Mouse (Mus musculus): ENCODE results near the gene Nrg3. TPM values are rescaled to one million over a fixed set of nuclear protein-coding genes. Genes with fewer than 3 reads are reported as not detected.

Gene Nrg3
- polyA plus RNA-seq, 1 experiment, result not detected

- H3K4me3 ChIP-seq (ENCODE audit: insufficient read depth, low read length), result no peak overlapping the region
- H3K27ac ChIP-seq (ENCODE audit: insufficient read depth, low read depth, low read length), result no peak overlapping the region
- TF ChIP-seq CTCF (IDR thresholded peaks at IDR 0.05; ENCODE audit: low read depth, low read length), result no peak
- TF ChIP-seq POLR2A (IDR thresholded peaks at IDR 0.05; ENCODE audit: borderline replicate concordance, low read depth, low read length), result no peak
- no peaks in the 10 kb centered on the region for H3K4me1 ChIP-seq (ENCODE audit: control insufficient read depth, insufficient read depth, low read length)
Measured at GRCm38 (mm10) chr14:38594297-38594696, 878.6 kb downstream of the Nrg3 start.

DNA sequence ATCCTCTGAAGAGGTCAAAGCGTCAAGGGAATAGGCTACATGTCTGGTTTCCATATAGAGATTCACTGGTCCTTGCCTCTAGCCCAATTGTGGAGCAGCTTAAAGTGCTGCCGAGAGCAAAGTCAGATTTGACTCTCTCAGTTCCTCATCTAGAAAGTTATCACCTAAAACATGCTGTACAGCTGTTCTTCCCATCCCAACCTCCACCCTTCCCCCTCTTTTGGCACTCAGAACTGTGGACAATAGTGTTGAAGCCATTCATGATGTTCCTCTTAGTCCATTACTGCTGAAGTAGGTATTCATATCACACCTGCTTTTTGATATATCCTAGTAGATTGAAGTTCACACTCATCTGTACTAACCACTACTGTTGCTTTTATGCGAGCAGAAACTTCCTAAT lies 896.1 kb downstream of the Nrg3 start:
- Histone ChIP-seq H3K4me1 (ENCODE audit: control insufficient read depth, insufficient read depth, low read length) (no peaks in the 10 kb centered on the region), H3K27ac (ENCODE audit: insufficient read depth, low read depth, low read length) (no peak overlapping the region), H3K4me3 (ENCODE audit: insufficient read depth, low read length) (no peak overlapping the region)
- no peak for TF ChIP-seq POLR2A (IDR thresholded peaks at IDR 0.05; ENCODE audit: borderline replicate concordance, low read depth, low read length)
- no peak for TF ChIP-seq CTCF (IDR thresholded peaks at IDR 0.05; ENCODE audit: low read depth, low read length)

GRCm38 (mm10) chr14:38568184-38568583 lies 904.7 kb downstream of the Nrg3 start:
- Histone ChIP-seq H3K4me1 (ENCODE audit: control insufficient read depth, insufficient read depth, low read length) (no peaks in the 10 kb centered on the region), H3K4me3 (ENCODE audit: insufficient read depth, low read length) (no peak overlapping the region), H3K27ac (ENCODE audit: insufficient read depth, low read depth, low read length) (no peak overlapping the region)
- TF ChIP-seq POLR2A (IDR thresholded peaks at IDR 0.05; ENCODE audit: borderline replicate concordance, low read depth, low read length), result no peak
- no peak for TF ChIP-seq CTCF (IDR thresholded peaks at IDR 0.05; ENCODE audit: low read depth, low read length)

DNA sequence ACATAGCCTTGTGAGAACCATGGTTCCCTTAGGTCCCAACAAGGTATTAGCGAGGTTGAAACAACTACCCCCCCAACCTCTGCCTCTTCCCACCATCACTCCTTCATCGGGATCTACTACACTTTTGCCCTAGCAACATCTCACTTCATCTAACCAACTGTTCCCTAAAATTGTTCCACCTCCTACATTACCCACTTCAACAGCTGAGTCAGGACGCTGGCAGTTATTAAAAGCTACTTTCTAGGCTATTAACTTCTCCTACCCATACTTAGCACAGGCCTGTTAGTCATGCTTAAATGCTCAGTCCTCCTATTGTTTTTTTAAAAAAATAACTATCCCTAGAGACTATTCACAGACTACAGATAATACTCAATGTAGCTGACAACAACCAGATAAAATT lies 906.7 kb downstream of the Nrg3 start:
- TF ChIP-seq CTCF (IDR thresholded peaks at IDR 0.05; ENCODE audit: low read depth, low read length) (no peak), POLR2A (IDR thresholded peaks at IDR 0.05; ENCODE audit: borderline replicate concordance, low read depth, low read length) (no peak)

DNA sequence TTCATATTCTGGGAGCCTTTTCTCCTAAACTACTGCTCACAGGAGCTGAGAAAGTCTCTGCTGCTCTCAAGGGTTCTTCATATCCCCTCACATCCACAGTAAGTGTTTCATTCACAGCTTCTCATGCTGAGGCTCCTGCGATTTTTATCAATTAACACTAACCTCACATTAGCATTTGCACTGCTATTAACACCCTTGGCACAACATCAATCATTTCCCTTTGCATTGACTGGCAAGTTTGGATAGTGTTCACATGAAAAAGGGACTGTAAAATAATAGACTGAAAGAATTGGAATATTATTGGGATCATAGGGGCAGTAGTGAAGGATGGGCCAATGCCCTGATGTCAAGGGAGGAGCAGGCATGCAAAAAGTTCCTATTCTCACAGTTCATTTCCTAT lies 918.3 kb downstream of the Nrg3 start:
- H3K4me3 ChIP-seq (ENCODE audit: insufficient read depth, low read length), result no peak overlapping the region
- no peaks in the 10 kb centered on the region for H3K4me1 ChIP-seq (ENCODE audit: control insufficient read depth, insufficient read depth, low read length)
- no peak overlapping the region for H3K27ac ChIP-seq (ENCODE audit: insufficient read depth, low read depth, low read length)
- TF ChIP-seq CTCF (IDR thresholded peaks at IDR 0.05; ENCODE audit: low read depth, low read length) (no peak), POLR2A (IDR thresholded peaks at IDR 0.05; ENCODE audit: borderline replicate concordance, low read depth, low read length) (no peak)

More for the DNA sequence above, 906.7 kb downstream of the Nrg3 start:
- no peaks in the 10 kb centered on the region for H3K4me1 ChIP-seq (ENCODE audit: control insufficient read depth, insufficient read depth, low read length)
- no peak overlapping the region for H3K27ac ChIP-seq (ENCODE audit: insufficient read depth, low read depth, low read length)
- no peak overlapping the region for H3K4me3 ChIP-seq (ENCODE audit: insufficient read depth, low read length)

DNA sequence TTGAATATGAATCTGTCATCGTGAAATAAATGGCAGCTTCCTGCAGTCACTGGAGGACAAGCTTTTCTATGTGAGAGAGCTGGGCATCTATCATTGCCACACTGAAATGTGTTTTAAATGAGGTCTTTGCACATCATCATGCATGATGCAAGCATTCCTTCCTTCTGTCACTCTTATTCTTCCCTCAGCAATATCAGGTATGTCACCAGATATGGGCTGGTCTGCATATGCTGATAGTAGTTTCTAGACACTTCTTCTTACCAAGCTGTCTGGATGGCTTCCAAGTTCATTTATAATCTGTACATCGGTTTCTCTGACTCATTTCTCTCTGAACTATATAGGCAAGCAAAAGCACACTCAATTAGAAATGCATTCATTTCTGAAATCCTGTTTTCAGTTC lies 925.6 kb downstream of the Nrg3 start:
- H3K27ac ChIP-seq (ENCODE audit: insufficient read depth, low read depth, low read length), result no peak overlapping the region
- no peak for TF ChIP-seq CTCF (IDR thresholded peaks at IDR 0.05; ENCODE audit: low read depth, low read length)
- TF ChIP-seq POLR2A (IDR thresholded peaks at IDR 0.05; ENCODE audit: borderline replicate concordance, low read depth, low read length), result no peak

DNA sequence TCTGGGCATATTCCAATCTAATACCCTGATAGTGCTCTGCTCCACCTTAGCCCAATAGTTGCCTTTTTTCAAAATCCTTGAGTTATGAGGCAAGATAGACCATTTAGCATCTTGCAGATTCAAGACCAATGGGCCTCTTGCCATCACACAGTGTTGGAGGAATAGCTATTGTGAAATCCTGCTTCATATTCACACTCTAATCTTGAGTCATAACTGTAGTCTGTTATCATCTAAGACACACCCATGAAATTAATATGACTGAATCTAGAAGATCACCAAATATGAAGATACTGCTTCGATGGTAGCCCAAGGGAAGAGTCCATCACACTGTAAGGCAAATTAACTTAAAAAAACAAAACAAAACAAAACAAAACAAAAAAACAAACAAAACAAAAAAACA lies 937.7 kb downstream of the Nrg3 start:
- no peaks in the 10 kb centered on the region for H3K4me1 ChIP-seq (ENCODE audit: control insufficient read depth, insufficient read depth, low read length)
- no peak overlapping the region for H3K4me3 ChIP-seq (ENCODE audit: insufficient read depth, low read length)
- TF ChIP-seq POLR2A (IDR thresholded peaks at IDR 0.05; ENCODE audit: borderline replicate concordance, low read depth, low read length), result no peak
- no peak for TF ChIP-seq CTCF (IDR thresholded peaks at IDR 0.05; ENCODE audit: low read depth, low read length)
- no peak overlapping the region for H3K27ac ChIP-seq (ENCODE audit: insufficient read depth, low read depth, low read length)

More for the DNA sequence above, 925.6 kb downstream of the Nrg3 start:
- Histone ChIP-seq H3K4me1 (ENCODE audit: control insufficient read depth, insufficient read depth, low read length) (no peaks in the 10 kb centered on the region), H3K4me3 (ENCODE audit: insufficient read depth, low read length) (no peak overlapping the region)

GRCm38 (mm10) chr14:38533495-38533894 lies 939.4 kb downstream of the Nrg3 start:
- Histone ChIP-seq H3K27ac (ENCODE audit: insufficient read depth, low read depth, low read length) (no peak overlapping the region), H3K4me3 (ENCODE audit: insufficient read depth, low read length) (no peak overlapping the region), H3K4me1 (ENCODE audit: control insufficient read depth, insufficient read depth, low read length) (no peaks in the 10 kb centered on the region)
- no peak for TF ChIP-seq CTCF (IDR thresholded peaks at IDR 0.05; ENCODE audit: low read depth, low read length)
- TF ChIP-seq POLR2A (IDR thresholded peaks at IDR 0.05; ENCODE audit: borderline replicate concordance, low read depth, low read length), result no peak

DNA sequence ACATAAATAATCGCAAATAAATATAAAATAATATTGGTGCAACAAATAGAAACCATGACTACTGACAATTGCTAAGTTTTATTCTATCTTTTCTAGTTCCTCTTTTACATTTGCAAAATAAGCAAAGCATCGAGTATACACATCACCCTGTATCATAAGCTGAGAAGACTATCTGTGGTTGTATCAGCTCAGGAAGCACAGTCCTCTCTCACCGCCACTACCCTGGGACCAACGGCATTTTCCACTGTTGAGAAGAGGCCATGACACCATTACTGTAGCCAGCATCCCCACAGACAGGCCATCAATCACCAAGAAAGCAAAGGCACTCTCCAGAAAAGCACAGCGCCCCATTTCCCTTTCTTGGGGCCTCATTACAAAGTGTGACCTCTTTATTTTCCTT lies 956.7 kb downstream of the Nrg3 start:
- TF ChIP-seq POLR2A (IDR thresholded peaks at IDR 0.05; ENCODE audit: borderline replicate concordance, low read depth, low read length) (no peak), CTCF (IDR thresholded peaks at IDR 0.05; ENCODE audit: low read depth, low read length) (no peak)
- Histone ChIP-seq H3K27ac (ENCODE audit: insufficient read depth, low read depth, low read length) (no peak overlapping the region), H3K4me1 (ENCODE audit: control insufficient read depth, insufficient read depth, low read length) (no peaks in the 10 kb centered on the region), H3K4me3 (ENCODE audit: insufficient read depth, low read length) (no peak overlapping the region)

DNA sequence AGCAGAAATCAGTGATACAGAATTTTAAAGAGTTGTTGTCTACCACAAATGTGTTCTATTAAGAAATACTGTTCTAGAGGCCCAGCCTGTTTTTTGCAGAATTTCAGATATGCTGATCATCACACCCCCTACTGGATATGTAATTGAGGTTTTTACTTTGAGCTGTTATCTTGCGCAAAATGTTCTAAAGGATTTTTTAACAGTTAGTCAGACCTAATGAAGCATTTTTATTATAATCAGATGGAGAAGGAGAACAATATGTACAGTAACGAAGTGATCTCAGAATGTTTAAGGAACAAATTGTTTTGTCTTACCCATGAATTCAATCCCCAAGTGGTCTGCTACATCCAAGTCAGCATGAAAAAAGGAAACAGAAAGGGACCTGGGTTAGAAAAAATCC lies 963.9 kb downstream of the Nrg3 start:
- Histone ChIP-seq H3K27ac (ENCODE audit: insufficient read depth, low read depth, low read length) (no peak overlapping the region), H3K4me1 (ENCODE audit: control insufficient read depth, insufficient read depth, low read length) (no peaks in the 10 kb centered on the region), H3K4me3 (ENCODE audit: insufficient read depth, low read length) (no peak overlapping the region)
- TF ChIP-seq POLR2A (IDR thresholded peaks at IDR 0.05; ENCODE audit: borderline replicate concordance, low read depth, low read length) (no peak), CTCF (IDR thresholded peaks at IDR 0.05; ENCODE audit: low read depth, low read length) (no peak)

GRCm38 (mm10) chr14:38494970-38495369 lies 977.9 kb downstream of the Nrg3 start:
- TF ChIP-seq POLR2A (IDR thresholded peaks at IDR 0.05; ENCODE audit: borderline replicate concordance, low read depth, low read length), result no peak
- TF ChIP-seq CTCF (IDR thresholded peaks at IDR 0.05; ENCODE audit: low read depth, low read length), result no peak
- no peak overlapping the region for H3K4me3 ChIP-seq (ENCODE audit: insufficient read depth, low read length)
- H3K4me1 ChIP-seq (ENCODE audit: control insufficient read depth, insufficient read depth, low read length), result no peaks in the 10 kb centered on the region
- H3K27ac ChIP-seq (ENCODE audit: insufficient read depth, low read depth, low read length), result no peak overlapping the region

Measured in bone marrow macrophage, adult 2 months (primary cell).